Mouse (Mus musculus): ENCODE data around the gene Olfr1358.

- TF ChIP-seq CTCF (IDR thresholded peaks at IDR 0.05; ENCODE audit: extremely low read depth, insufficient read length, insufficient replicate concordance, low read depth, low read length) = no peak
- no peak for TF ChIP-seq POLR2A (IDR thresholded peaks at IDR 0.05; ENCODE audit: low read depth, low read length)
These were observed 47.8 kb downstream of the Olfr1358 start for GRCm38 (mm10) chr10:78565070-78565469.
